Mouse (Mus musculus): Measurements from ENCODE around the gene Nudt8. TPM values are rescaled to one million over a fixed set of nuclear protein-coding genes. Genes with fewer than 3 reads are reported as not detected.
"Not testable (repeated sequence)": the region's sequence is repeated elsewhere in the genome, so short reads cannot be mapped to it uniquely, and the experiment has no call there.

Nudt8 gene
- 10 to 100 TPM; 61.2 to 71.2 TPM for total RNA-seq (2021)

DNA sequence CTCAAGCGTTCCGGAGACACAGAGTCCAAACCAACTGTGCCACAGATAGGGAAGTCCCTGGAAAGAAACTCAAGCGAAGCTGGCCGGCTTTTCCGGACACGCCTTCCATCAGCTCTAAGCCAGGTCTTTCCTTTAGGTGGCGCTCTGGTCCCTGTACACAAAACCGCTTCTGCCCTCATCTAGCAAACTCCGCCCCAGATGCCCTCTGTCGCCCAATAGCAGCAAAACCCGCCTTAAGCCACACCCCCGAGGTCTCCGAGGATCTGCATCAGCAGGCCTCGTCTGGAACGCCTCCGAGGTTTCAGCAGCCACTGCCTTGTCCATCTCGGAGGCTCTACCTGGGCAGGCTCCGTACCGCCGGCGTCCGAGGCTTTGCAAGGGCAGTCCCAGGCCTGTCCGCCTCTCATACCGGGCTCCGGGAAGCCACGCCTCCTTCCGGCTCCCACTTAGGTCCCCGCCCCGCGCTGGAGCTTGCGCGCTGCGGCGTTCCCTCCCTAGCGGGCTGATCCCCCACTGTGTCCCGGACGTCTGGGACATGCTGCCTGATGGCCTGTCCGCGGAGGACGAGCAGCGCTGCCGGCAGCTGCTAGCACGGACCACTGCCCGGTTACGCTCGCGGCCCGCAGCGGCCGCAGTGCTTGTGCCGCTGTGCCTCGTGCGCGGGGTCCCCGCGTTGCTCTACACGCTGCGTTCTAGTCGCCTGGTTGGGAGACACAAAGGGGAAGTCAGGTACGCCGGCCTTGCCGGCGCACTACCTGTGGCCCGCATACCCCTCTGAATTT lies at the start of gene Nudt8, which contains the start of gene Gm49405:
Gene Nudt8, plus strand, starts transcription at position 462 of the 782 bp plus-strand sequence.
Gene Gm49405, plus strand, starts transcription at position 508 of the 782 bp plus-strand sequence.
- DNase-seq: peak; percentile 98
- intact Hi-C loops (cut with DNase I): no loop called here

DNA sequence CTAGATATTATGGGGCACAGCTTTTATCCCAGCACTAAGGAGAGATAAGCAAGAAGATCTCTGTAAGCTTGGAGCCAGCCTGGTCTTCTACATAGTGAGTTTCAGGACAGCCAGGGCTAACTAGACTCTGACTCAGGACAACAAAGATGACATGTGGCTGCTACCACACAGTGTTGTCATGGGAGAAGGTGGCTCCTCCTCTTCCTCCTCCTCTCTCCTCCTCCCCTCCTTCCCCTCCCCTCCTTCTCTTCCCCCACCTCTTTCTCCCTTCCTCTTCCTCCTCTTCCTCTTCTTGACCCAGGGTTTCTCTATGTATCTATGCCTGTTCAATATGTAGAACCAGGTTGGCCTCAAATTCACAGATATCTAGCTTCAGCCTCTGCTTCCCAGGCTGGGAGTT lies 48.9 kb upstream of the Nudt8 start:
- intact Hi-C loops (cut with DNase I): no loop called here
- DNase-seq: no peak

DNA sequence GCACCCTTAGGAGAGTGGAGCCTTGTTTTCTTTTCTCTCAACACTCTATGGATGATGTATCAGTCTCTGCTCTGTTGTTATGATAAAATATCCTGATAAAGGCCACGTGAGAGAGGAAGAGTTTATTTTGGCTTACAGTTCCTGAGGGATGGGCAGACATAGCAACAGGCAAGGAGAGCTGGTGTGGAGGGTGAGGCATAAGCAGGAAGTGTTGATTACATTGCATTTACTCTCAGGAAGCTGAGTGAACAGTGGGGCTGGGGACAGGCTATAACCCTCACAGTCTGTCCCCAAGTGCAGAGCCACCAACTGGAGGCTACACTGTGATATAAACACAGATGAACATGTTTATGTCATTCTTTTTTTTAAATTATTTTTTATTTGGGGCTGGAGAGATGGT lies 48.3 kb upstream of the Nudt8 start:
- DNase-seq: no peak
- intact Hi-C loops (cut with DNase I): no loop called here

DNA sequence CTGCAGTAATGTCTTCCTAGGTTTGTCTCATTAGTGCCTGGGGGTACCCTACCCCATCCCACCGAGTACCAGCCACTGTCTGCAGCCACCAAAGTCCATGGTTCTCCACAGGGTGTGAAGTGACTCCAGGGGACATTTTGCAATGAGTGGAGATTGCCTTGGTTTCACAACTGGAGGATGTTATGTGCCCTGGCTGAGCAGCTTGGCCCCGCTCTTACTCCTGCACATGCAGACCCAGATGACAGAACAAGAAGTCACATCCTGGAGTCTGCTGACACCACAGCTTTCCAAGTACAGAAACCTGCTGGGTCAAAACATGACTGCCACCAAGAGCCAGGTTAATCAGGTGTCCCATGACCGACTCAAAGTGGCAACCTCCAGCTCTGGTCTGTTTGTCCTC lies 45.3 kb upstream of the Nudt8 start:
- intact Hi-C loops (cut with DNase I): no loop called here
- DNase-seq: no peak

DNA sequence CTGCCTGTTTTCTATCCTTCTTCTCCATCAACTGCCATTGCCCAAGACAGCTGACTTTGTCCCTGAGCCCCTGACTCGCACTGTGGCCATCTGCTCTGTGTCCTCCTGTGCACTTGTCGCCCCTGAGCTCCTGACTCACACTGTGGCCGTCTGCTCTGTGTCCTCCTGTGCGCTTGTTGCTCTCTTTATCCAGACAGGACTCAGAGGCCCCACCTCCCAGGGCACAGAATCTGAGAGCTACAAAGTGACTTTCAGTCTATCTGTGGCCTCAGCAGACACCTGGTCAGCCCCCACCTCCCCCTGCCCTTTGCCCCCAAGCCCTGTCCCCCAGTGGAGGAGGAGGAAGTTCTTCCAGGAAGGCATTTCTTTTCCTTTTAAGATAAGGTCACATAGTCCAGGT lies 44.6 kb upstream of the Nudt8 start:
- DNase-seq: no peak
- intact Hi-C loops (cut with DNase I): no loop called here

DNA sequence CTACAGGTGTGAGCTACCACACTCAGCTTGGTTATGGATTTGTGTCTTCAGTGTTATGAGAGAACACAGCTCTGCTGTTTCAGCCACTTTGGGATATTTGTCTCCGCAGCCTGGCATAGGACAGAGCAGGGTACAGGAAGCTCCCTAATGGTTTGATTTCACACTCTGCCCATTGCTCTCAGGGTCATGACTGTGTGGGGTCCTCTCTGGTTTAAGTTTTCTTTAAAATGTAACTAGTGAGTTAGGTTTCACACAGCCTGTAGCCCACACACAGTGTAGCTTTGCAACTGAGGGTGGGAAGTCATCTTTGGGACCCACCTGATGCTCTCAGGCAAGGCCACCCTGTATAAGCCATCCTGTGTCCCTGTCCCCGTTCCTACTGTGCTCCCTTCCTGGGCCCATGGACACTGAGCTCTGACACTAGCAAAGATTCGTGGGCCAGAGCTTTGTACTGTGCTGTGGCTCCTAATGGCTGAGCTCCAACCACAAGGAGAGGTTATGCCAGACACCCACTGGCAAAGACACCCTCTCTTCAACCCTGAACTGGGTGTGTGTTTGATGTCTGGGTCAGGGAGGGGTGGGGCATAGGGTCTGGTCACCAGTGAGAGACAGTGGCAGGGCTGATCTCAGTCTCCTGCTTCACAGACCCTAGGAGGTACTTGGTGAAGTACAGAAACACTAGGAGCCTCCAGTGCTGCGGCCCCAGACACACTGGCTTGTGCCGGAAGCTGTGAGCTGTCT lies 42.9 kb upstream of the Nudt8 start:
- DNase-seq; intact Hi-C loops (cut with DNase I): not testable (repeated sequence)

DNA sequence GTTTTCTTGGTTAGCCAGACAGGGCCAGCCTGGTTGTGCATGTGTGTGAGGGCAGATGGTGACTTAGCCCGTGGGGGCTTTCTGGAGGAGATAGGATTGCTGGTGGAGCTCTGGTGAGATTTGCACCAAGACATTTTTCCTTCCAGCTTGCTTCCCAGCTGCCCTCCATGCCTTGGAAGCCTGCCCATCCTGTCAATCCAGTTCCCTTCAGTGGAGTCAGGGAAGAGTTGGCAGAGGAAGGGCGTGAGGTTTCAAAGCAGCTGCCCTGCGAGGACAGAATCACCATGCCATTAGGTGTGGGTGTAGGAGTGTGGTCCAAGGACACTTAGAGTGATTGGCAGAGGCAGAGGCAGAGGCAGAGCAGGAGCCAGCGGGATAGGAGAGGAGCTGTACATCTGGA lies 41.9 kb upstream of the Nudt8 start, which contains the start of gene Aldh3b3:
Gene Aldh3b3, plus strand, starts transcription at position 176 of the 400 bp plus-strand sequence.
- peak; percentile 32 to 37 for DNase-seq
- intact Hi-C loops (cut with DNase I): no loop called here

DNA sequence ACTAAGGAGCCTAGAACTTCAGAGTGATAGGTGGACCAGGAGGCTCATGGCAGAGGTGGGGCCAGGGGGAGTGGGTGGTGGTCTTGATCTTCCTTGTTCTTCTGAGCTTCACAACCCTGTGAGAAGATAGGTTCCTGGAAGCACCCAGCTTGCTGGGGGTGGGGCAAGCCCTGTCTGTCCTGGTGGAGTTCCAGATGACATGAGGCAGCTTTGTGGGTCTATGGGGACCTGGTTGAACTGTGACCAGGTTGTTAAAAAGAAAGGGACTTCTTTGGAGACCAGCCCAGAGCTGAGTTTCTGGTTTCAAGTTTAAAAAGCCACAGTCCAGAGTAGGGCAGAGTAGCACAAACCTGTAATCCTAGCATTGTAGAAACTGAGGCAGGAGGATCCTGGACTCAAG lies 41.4 kb upstream of the Nudt8 start:
- intact Hi-C loops (cut with DNase I): no loop called here
- DNase-seq: no peak

DNA sequence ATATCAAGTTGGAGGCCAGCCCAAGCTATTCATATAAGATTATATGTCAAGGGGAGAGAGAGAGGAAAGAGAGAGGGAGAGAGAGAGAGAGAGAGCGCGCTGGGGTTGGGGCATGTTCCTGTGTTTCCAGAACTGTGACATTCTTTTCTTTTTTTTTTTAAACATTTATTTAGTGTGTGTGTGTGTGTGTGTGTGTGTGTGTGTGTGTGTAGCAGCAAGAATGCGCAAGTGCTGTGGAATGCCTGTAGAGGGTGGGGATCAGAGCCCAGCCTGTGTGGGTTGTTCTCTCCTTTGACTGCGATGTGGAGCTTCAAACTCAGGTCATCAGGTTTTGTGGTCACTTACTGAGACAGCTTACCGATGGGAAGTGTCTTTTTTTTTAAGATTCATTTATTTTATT lies 40.2 kb upstream of the Nudt8 start:
- intact Hi-C loops (cut with DNase I): no loop called here

DNA sequence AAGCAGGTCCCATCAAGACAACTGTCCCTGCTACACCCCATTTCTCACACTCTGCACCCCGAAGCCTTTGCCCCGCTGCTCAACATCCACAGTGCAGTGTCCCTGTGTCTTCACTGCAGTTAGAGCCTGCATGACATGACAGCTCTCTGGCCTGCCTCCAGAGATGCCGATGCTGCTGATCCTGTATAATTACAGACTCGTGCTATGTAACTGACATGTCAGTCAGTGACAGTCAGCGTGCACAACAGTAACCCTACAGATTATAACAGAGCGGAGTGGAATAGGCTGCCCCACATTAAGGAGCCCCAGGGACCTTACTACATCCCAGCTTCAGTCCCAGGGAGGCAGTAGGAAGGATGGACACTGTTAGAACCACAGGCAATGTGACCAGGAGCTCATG lies 38.6 kb upstream of the Nudt8 start:
- intact Hi-C loops (cut with DNase I); DNase-seq: not testable (repeated sequence)

More for the DNA sequence above, 40.2 kb upstream of the Nudt8 start:
- DNase-seq: no peak

DNA sequence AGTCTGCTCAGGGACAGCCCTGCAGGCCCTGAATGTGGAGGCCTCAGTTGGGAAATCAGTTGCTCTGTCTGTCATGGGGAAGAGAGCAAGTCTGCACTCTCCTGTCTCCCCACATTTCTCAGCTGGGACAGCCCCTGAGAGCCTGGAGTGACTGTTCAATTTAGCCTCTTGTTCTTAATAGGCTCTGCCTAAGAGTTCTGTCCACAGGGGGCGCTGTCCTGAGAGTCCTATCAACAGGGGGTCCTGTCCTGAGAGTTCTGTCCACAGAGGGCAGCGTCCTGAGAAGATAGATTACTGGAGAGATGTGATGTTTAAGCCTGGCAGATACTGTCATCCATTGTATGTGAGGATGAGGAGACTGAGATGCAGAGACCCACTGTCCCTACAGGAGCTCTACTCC lies 37.9 kb upstream of the Nudt8 start:
- peak in 1 of 2 experiments; percentile 62 for DNase-seq
- intact Hi-C loops (cut with DNase I): no loop called here

DNA sequence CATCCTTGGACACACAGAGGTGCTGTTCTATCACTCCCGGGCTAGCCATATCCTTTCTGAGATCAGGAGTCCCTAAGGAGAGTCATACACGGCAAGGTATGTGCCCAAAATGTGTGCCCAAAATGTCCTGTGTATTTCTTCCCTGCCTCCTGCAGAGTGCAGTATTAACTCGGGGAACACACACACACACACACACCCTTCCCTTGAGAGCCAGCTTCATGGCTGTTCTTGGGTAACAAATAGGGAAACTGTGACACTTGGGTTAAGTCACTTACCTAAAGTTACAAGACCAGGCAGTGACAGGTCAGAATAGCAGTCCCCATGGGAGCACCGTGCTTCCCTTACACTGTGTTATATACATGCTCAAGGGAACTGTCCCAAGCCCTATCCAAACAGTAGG lies 36.4 kb upstream of the Nudt8 start:
- no peak for DNase-seq
- intact Hi-C loops (cut with DNase I): no loop called here

DNA sequence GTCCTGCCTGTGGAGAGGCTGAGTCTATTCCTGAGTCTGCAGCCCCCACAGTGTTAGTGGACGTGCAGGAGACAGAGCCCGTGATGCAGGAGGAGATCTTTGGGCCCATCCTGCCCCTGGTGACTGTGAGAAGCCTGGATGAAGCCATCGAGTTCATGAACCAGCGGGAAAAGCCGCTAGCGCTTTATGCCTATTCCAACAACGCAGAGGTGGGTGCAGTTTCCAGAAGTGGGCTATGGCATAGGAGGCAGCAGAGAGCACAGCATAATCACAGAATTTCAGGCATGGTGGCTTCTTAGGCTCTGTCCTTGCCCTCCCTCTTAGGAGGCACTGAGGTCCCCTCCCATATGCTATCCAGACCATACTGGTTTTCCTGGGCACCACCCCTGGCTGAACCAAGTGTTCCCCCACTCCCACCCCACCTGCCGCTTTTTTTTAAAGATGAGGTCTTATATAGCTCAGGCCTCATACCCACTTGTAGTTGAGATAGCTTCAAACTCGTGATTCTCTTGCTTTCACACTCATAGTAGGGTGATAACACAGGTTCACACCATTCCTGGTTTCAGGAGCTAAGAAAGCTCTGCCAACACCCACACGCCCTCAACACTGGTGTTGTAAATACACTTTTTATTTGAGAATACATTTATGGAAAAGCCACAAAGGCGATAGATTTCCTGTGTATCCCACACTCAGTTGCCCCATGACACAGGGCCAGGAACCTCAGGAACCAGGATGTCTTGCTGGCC lies 33.9 kb upstream of the Nudt8 start:
- intact Hi-C loops (cut with DNase I): no loop called here
- DNase-seq: no peak

DNA sequence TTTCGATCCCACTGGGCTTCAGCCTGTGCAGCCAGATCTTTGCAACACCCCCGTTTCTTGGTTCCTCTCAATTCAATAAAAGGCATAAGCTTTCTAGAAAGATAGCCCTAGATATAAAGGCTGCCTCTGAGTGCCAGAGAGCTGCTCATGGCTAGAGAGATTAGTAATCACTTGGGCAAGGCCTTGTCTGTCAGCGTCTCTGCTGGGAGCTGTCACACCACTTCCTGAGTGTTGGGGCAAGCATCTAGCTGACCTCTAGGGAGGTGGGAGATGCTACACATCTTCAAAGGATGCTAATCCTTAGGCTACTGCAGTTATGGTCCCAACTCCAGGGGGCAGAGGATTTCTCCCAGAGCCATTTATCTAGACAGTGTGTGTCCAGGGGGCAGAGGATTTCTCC lies 33.1 kb upstream of the Nudt8 start:
- no peak for DNase-seq
- intact Hi-C loops (cut with DNase I): no loop called here

DNA sequence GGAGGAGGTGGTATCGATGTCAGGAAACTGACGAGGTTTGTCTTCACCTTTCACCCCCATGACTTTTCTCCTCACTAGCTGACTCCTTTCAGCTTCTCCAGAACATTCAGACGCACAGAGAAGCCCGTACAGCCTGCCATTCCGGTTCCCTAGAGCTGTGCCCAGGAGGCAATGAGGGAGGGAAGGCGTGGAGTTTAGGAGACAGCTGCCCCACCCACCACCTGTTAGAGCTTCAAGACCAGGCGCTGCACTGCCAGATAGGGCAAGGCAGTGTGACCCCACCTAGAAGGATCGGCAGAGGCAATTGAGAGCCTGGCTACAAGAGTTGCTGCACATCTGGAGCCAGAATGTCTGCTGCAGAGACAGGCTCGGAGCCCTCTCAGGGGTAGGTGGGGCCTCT lies 28.2 kb upstream of the Nudt8 start, which contains the start of gene Aldh3b2:
Gene Aldh3b2, plus strand, starts transcription at position 100 of the 400 bp plus-strand sequence.
- no peak for DNase-seq
- intact Hi-C loops (cut with DNase I): no loop called here

DNA sequence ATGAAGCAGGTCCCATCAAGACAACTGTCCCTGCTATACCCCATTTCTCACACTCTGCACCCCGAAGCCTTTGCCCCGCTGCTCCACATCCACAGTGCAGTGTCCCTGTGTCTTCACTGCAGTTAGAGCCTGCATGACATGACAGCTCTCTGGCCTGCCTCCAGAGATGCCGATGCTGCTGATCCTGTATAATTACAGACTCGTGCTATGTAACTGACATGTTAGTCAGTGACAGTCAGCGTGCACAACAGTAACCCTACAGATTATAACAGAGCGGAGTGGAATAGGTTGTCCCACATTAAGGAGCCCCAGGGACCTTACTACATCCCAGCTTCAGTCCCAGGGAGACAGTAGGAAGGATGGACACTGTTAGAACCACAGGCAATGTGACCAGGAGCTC lies 25.8 kb upstream of the Nudt8 start:
- DNase-seq; intact Hi-C loops (cut with DNase I): not testable (repeated sequence)

DNA sequence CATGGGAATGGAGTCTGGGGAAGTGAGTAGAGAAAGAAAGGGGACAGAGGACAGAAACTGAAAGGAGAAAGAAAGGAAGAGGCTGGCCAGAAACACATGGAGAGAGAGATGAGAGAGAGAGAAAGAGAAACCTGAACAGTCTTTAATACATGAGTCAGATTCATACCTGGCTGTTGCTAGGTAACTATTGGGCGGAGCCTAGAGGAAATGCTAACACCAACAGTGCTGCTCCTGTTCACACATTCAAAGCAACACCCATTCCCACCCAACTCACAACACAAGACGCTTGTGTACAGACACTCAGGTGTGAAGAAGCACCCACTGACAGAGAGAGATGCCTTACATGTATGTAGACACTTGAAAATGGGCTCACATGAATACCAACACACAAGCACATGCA lies 24.5 kb upstream of the Nudt8 start:
- intact Hi-C loops (cut with DNase I): no loop called here
- DNase-seq: no peak

DNA sequence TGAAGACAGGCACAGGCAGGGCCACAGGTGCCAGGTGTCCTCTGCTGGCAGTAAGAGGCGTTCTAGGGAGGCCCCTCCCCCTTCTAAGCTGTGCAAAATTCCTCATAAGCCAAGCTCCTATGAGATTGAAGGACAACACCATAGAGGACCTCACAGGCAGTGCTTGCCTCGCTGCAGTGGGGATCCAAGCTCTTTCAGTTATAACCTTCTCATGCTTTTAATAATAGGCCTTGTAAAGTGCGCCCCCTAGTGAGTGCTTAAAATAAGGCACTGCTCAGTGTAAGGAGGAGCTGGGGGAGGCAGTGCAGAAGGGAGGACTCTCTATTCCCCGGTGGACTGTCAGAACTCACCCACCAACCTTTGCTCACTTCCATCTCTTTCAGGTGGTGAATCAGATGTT lies 20.1 kb upstream of the Nudt8 start:
- DNase-seq: peak; percentile 88 to 93
- intact Hi-C loops (cut with DNase I): loop anchor here (1.0 to 5.0 kb wide), 4 partner anchors 34 to 258 kb away; no protein-coding TSS in a partner anchor

DNA sequence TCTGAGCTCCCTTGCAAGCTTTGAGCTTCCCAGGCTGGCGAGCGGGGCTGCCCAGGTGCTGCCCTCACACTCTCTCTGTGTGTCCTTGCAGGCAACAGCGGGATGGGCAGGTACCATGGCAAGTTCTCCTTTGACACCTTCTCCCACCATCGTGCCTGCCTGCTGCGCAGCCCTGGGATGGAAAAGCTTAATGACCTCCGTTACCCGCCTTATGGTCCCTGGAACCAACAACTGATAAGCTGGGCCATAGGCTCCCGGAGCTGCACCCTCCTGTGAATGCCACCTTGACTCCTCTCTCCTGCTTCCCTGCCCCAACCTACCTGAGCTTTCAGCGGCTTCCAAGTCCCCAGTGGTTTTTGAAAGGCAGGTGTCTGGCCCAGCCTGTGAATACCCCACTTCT lies 19.5 kb upstream of the Nudt8 start:
- intact Hi-C loops (cut with DNase I): loop anchor here (1.0 to 5.0 kb wide), 4 partner anchors 35 to 259 kb away; no protein-coding TSS in a partner anchor
- DNase-seq: no peak

DNA sequence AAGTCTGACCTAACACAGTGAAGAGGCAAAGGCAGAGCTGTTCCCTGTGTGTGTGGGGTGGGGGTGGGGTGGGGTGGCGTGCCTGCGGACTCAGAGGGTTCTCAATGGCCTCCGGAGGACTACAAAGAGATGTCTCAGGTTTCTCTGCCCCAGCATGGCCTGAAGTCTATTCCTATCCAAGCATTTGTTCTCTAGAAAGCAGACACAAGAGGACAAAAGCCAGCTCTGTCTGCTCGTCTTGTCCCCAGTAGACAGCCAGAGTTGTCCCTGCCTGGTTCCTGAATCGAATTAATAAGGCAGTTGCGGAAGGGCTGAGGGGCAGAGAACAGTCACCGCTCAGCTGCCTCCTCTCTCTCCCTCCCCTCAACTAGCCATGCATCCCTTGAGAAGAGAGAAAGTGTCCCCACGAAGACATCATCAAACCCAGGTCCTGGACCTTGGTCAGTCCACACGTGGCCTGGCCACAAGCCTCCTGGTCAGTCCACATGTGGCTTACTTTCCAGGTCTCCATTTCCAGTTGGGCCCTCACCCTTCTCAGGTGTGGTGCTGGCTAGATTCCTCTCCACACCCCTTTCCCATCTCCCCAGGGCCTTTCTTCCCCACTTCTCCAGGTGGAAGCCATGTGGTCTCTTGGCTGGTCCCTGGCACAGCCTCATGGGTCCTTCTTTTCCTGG lies 16.7 kb upstream of the Nudt8 start:
- intact Hi-C loops (cut with DNase I): loop anchor here (5.0 kb wide), 3 partner anchors 91 to 261 kb away; no protein-coding TSS in a partner anchor
- DNase-seq: no peak
